Mouse (Mus musculus) embryonic facial prominence, embryonic 12.5 days (tissue): ENCODE measurements around the gene Slc16a10. TPM values are rescaled to one million over a fixed set of nuclear protein-coding genes. Genes with fewer than 3 reads are reported as not detected.

Experiments used
- ATAC-seq: fragments of 200-750 bp; cut with Nextera tagmentation; 2 replicates; pipeline ENCODE4 v1.8.0; 2017; ENCODE audit not compliant: insufficient number of reproducible peaks, insufficient read depth, low FRiP score, low TSS enrichment
- H3K27ac ChIP-seq: fragments of 300-500 bp; sonication (generic); 2 replicates; pipeline ENCODE4 v1.5.1; 2016; ENCODE audit warnings: mild to moderate bottlenecking
- H3K27me3 ChIP-seq: fragments of 300-500 bp; sonication (generic); 2 replicates; pipeline ENCODE4 v1.6.1; 2016; ENCODE audit warnings: mild to moderate bottlenecking, moderate library complexity
- H3K36me3 ChIP-seq: fragments of 300-500 bp; sonication (generic); 2 replicates; pipeline ENCODE4 v1.6.1; 2016; ENCODE audit warnings: mild to moderate bottlenecking
- H3K4me1 ChIP-seq: fragments of 300-500 bp; sonication (generic); 2 replicates; pipeline ENCODE4 v1.6.1; 2016
- H3K4me2 ChIP-seq: fragments of 300-500 bp; sonication (generic); replicated peaks from 2 replicates; pipeline ENCODE4 v1.6.1; 2016; ENCODE audit warnings: mild to moderate bottlenecking, moderate library complexity
- H3K4me3 ChIP-seq: fragments of 300-500 bp; sonication (generic); 2 replicates; pipeline ENCODE4 v1.5.1; 2016; ENCODE audit warnings: mild to moderate bottlenecking
- H3K9ac ChIP-seq: fragments of 300-500 bp; sonication (generic); 2 replicates; pipeline ENCODE4 v1.6.1; 2016; ENCODE audit warnings: mild to moderate bottlenecking, moderate library complexity
- H3K9me3 ChIP-seq: fragments of 300-500 bp; sonication (generic); 2 replicates; pipeline ENCODE4 v1.6.1; 2016; ENCODE audit warnings: mild to moderate bottlenecking, moderate library complexity
- WGBS: fragments of 180-500 bp; shearing (Covaris S2); methylation state at CpG from one replicate; pipeline ENCODE4 v1.1.7; 2016; 5-methylcytosine and 5-hydroxymethylcytosine counted together
- polyA plus RNA-seq: library from polyadenylated mRNA; unstranded; fragments of >200 nt; fragmentation: Nextera tagmentation; extraction: Ambion mirVana; gene quantifications from 2 replicates; pipeline ENCODE4 v1.2.1, GENCODE M21; 2016

Gene Slc16a10
- polyA plus RNA-seq, result 5.4 and 6.5 TPM in 2 replicates

DNA sequence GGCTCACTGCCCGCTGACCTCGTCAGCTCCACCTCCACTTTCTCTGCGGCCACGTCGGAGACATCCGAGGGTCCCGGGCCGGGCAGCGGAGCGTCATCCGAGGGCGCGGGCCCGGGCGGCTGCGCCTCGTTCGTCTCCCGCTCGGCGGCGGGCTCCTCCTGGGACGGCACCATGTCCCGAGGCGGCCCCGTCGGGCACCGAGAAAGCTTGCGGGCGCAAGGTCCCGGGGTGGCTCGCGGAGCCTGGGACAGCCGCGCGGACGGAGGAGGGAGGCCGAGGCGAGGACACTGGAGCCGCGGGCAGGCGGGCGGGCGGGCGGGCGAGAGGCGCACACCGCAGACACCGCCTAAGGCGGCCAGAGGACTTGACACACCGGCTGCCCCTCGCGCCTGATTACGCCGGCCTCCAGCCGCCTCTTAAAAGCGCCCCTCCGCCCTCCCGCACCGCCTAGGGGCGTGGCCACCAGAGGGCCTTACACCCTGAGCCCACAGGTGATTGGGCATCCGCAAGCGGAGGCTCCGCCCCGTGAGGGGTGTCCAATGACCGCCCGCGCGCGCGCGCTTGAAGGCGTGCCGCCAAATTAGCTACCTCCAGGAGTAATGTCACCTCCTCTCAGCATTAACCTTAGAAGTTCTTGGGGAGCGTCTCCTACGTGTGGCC lies at the start of gene Slc16a10:
Slc16a10 (minus strand) TSS at position 395 of the 660 bp plus-strand sequence.
- Histone ChIP-seq H3K4me2 (peak within 1 kb of the TSS; percentile 93), H3K4me3 (peak within 1 kb of the TSS; percentile 74), H3K27ac (0 out of 2 replicates have a peak within 1 kb of the TSS, but pooled peaks have one; percentile 30), H3K36me3 (no peaks in the 10 kb centered on the region), H3K4me1 (0 out of 2 replicates have a peak, but pooled peaks cover 7% of the 10 kb centered on the region), H3K9me3 (no peaks in the 10 kb centered on the region), H3K27me3 (0 out of 2 replicates have a peak, but pooled peaks cover 8% of the 10 kb centered on the region), H3K9ac (peak within 1 kb of the TSS; percentile 70)
- WGBS, result under 1% methylated on average over 73 of the region's 76 CpGs
- ATAC-seq, result peak; percentile 90

DNA sequence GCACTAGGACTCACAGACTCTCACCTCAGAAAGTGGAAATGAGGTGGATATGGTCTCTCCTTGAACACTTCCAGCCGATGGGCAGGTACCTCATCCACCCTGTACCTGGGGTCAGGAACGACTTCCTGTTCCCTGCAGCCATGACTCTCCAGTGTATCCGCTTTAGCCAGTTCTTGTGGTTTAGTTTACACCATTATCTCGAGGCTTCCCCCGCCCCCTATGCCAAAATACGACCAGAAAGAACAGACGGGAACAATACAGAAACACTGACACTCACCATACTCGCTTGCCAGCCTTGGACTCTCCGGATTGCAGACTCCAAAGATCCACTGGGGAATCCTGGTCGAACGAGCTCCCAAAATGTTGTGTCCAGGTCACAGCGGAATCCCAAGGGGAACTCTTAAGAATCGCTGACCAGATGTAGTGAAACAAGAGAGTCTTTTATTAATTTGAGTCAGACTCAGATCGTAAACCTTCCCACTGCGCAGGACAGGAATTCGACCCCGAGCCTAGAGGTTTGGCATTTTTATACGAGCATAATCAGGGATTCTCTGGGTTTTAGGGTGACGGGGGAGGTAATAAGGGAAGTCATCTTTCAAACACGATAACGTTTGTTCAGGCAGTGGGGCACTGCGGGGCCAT lies 49.4 kb upstream of the Slc16a10 start:
- H3K36me3 ChIP-seq, result no peaks in the 10 kb centered on the region
- peak overlapping the region; percentile 36 for H3K4me3 ChIP-seq
- peak overlapping the region; percentile 61 for H3K4me2 ChIP-seq
- WGBS, result 13% methylated on average over 22 of the region's 22 CpGs
- H3K27me3 ChIP-seq, result no peaks in the 10 kb centered on the region
- no peaks in the 10 kb centered on the region for H3K9me3 ChIP-seq
- H3K9ac ChIP-seq, result peak overlapping the region; percentile 43
- ATAC-seq, result no peak
- H3K27ac ChIP-seq, result no peak overlapping the region
- peaks cover 11% of the 10 kb centered on the region; the same call in 1 of the 2 replicates for H3K4me1 ChIP-seq

DNA sequence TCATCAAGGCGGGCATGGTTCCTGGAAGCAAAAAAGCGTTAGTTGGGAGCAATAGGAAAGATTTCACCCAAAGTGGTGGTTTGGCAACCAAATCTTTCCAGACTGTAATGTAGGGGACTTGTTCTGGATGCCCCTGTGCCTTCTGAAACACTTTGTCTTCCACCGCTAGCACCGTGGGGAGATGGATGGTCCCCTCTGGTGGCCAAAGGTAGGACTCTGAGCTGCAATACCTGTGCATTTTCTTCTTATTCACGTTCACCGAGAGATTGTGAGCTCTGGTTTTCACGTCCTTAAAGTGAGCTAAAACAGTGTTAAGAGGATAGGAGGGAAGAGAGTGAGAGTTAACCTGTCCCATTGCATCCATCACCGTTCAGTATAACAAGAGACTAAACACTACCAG lies 48.8 kb upstream of the Slc16a10 start:
- WGBS, result 78% methylated on average over 8 of the region's 8 CpGs
- H3K9ac ChIP-seq, result no peak overlapping the region
- peak overlapping the region; percentile 61 for H3K4me2 ChIP-seq
- ATAC-seq, result no peak
- H3K27me3 ChIP-seq, result no peaks in the 10 kb centered on the region
- H3K4me3 ChIP-seq, result no peak overlapping the region; the same call in 1 of the 2 replicates
- no peak overlapping the region for H3K27ac ChIP-seq
- H3K9me3 ChIP-seq, result no peaks in the 10 kb centered on the region
- no peaks in the 10 kb centered on the region for H3K36me3 ChIP-seq
- peaks cover 11% of the 10 kb centered on the region; the same call in 1 of the 2 replicates for H3K4me1 ChIP-seq

DNA sequence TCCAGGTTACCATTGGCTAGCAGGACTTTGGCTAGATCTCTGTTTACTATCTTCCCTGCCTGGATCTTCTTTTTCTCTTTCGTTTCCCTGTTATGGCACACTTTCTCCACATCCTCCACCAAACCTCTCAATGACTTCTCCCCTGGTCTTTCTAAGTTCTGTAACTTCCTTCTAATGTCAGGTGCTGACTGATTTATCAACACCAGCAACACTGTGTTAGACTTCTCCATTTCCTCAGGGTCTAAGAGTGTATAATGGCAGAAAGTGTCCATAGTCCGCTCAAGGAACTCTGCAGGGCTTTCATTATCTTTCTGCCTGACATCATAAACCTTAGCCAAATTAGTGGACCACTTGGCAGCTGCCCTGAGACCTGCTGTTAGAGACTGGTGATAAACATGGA lies 47.6 kb upstream of the Slc16a10 start:
- 89% methylated on average over 2 of the region's 2 CpGs for WGBS
- Histone ChIP-seq H3K4me1 (peaks cover 11% of the 10 kb centered on the region; the same call in 1 of the 2 replicates), H3K27ac (no peak overlapping the region), H3K4me3 (no peak overlapping the region), H3K36me3 (no peaks in the 10 kb centered on the region), H3K9me3 (no peaks in the 10 kb centered on the region), H3K4me2 (no peak overlapping the region), H3K27me3 (no peaks in the 10 kb centered on the region), H3K9ac (no peak overlapping the region)
- no peak for ATAC-seq

DNA sequence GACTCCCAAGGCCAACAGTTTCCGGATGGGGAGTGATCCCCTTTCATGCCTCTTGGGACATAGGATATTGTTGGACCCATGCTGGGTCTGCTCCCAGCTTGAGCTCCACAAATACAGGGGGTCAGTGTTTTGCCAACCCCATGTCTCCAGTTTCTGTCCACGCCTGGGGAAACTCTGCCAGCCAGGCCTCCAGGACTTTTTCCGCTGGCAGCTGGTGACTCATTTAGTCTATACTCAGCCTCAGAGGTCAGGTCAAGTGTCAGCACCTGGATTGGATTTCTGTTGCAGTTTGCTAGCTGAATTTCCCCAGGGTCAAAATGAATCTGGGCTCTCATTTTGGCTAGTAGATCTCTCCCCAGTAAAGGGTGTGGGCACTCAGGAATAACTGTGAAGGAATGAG lies 46.8 kb upstream of the Slc16a10 start:
- Histone ChIP-seq H3K9me3 (no peaks in the 10 kb centered on the region), H3K36me3 (no peaks in the 10 kb centered on the region), H3K27me3 (no peaks in the 10 kb centered on the region), H3K27ac (no peak overlapping the region), H3K4me1 (peaks cover 11% of the 10 kb centered on the region; the same call in 1 of the 2 replicates), H3K9ac (no peak overlapping the region), H3K4me2 (no peak overlapping the region), H3K4me3 (no peak overlapping the region)
- no peak for ATAC-seq
- 25% methylated on average over 3 of the region's 3 CpGs for WGBS

DNA sequence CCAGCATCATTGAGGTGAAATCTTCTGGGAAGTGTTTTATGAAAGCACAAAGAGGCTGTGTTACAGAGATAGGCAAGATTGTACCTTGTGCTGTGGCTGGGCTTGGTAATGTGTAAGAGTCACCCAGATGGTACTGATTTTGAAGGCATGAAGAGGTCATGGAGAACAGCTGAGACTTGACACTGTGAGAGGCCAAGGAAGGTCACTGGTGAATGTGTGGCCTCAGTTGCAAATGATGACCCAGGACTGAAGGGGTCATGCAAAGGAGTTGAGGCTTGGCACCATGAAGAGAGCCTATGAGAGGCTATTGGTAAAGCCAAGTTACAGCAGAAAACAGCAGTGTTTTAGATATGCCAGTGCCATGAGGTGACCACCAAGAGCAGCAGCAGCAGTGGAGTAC lies 43.9 kb upstream of the Slc16a10 start:
- Histone ChIP-seq H3K4me1 (no peaks in the 10 kb centered on the region), H3K4me3 (no peak overlapping the region), H3K4me2 (no peak overlapping the region), H3K36me3 (no peaks in the 10 kb centered on the region), H3K9ac (no peak overlapping the region), H3K27ac (no peak overlapping the region), H3K27me3 (no peaks in the 10 kb centered on the region), H3K9me3 (no peaks in the 10 kb centered on the region)
- ATAC-seq, result no peak

DNA sequence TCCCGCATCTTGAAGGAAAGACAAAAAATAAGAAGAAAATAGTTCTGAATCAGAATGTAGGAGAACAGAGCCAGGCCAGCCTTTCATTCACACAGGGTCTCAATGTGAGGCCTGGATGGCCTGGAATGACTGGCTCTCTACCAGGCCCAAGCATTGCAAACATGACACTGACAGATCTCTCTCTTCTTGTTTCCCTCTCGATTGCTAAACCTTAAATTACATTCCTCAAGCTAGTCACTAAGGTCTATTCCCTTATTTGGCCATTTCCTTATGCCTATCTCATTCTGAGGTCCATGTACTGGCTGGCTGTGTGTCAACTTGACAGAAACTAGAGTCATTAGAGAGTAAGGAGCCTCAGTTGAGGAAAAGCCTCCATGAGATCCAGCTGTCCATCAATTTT lies 38.0 kb upstream of the Slc16a10 start:
- no peak for ATAC-seq
- no peaks in the 10 kb centered on the region for H3K27me3 ChIP-seq
- H3K4me3 ChIP-seq, result no peak overlapping the region
- no peak overlapping the region for H3K4me2 ChIP-seq
- WGBS, result 81% methylated on average over 2 of the region's 2 CpGs
- no peak overlapping the region for H3K9ac ChIP-seq
- H3K36me3 ChIP-seq, result no peaks in the 10 kb centered on the region
- H3K27ac ChIP-seq, result no peak overlapping the region
- H3K9me3 ChIP-seq, result no peaks in the 10 kb centered on the region
- no peaks in the 10 kb centered on the region for H3K4me1 ChIP-seq

DNA sequence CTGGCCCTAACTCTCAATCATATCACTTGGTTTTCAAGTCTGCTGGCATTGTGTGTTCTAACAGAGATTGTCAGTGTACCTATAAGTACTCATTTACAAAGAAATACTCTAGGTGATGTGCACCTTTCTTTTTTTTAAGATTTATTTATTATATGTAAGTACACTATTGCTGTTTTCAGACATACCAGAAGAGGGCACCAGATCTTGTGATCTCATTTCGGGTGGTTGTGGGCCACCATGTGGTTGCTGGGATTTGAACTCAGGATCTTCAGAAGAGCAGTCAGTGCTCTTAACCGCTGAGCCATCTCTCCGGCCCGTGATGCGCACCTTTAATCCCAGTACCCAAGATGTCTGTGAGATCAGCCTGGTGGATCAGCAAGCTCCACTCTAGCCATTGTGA lies 37.1 kb upstream of the Slc16a10 start:
- no peak overlapping the region for H3K4me2 ChIP-seq
- H3K27me3 ChIP-seq, result no peaks in the 10 kb centered on the region
- H3K27ac ChIP-seq, result no peak overlapping the region
- no peaks in the 10 kb centered on the region for H3K4me1 ChIP-seq
- no peaks in the 10 kb centered on the region for H3K36me3 ChIP-seq
- H3K9ac ChIP-seq, result no peak overlapping the region
- 94% methylated on average over 5 of the region's 5 CpGs for WGBS
- no peak overlapping the region for H3K4me3 ChIP-seq
- H3K9me3 ChIP-seq, result no peaks in the 10 kb centered on the region
- no peak for ATAC-seq

DNA sequence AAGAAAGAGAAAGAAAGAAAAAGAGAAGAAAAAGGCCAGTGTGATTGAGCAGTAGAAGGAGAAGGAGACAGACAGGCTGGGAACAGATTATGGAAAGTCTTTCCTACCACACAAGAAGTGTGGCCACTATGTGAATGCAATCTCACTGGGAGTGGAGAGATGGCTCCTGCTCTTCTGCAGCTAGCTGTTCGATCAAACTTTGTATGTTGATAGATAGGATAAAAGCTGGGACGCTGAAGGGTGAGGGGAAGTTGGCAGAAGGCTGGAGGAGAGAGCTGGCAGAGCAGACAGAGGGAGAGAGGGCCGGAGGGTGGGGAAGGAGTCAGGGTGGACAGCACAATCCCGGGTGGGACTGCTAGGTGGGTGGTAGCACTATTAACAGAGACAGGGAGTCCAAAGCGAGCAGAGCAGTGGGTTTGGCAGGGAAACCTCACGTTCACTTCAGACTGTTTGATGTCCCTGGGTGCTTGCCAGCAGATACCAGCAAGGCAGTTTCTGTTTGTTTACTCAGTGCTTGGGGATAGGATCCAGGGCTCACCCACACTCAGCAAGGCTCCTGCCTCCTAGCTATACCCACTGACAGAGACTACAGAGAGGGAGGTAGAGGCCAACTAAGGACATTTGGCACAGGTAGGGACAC lies 35.4 kb upstream of the Slc16a10 start:
- H3K27me3 ChIP-seq, result no peaks in the 10 kb centered on the region
- ATAC-seq, result no peak
- H3K9ac ChIP-seq, result no peak overlapping the region
- WGBS, result 63% methylated on average over 6 of the region's 6 CpGs
- no peak overlapping the region for H3K4me3 ChIP-seq
- H3K9me3 ChIP-seq, result no peaks in the 10 kb centered on the region
- H3K4me2 ChIP-seq, result no peak overlapping the region
- no peaks in the 10 kb centered on the region for H3K4me1 ChIP-seq
- H3K27ac ChIP-seq, result no peak overlapping the region
- no peaks in the 10 kb centered on the region for H3K36me3 ChIP-seq

DNA sequence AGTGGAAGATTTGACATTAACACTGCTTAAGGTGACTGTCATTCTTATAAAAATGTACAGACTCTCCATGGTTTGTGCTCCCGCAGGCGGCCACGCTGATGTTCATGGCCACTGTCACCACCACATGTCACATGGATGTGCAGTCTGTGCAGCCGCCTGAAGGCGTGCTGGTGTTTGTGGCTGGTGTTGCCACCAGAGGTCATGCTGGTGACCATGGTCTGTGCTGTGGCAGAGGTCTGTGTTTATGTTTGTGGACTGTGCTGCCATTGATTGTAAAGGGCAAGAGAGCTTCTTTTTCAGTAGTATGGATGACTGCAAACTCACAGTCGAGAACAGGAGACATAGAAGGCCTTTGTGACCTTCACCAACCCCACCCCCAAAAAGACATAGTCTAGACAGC lies 30.1 kb upstream of the Slc16a10 start:
- Histone ChIP-seq H3K27me3 (no peaks in the 10 kb centered on the region), H3K4me2 (no peak overlapping the region), H3K9ac (no peak overlapping the region), H3K9me3 (no peaks in the 10 kb centered on the region), H3K4me3 (no peak overlapping the region), H3K4me1 (0 out of 2 replicates have a peak, but pooled peaks cover 8% of the 10 kb centered on the region), H3K36me3 (no peaks in the 10 kb centered on the region), H3K27ac (no peak overlapping the region)
- no peak for ATAC-seq
- 84% methylated on average over 6 of the region's 6 CpGs for WGBS

DNA sequence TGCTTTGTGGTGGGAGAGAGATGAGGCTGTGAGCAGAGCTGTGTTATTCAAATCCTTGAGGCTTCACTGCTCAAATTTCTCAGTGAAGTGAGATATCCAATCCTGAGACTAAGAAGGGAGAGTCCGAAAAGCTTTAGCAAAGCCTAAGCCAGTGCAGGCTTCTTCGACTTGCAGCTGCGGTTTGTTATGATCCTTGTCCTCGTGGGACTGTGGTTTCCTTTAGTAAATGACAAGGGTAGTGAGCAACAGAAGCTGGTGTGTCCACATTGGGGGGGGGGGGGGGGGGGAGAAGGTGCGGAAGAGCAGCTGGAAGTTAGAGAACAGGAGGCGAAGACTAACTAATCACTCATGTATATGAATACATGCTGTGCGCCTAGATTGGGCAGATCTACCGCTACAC lies 29.2 kb upstream of the Slc16a10 start:
- H3K9ac ChIP-seq, result no peak overlapping the region
- 0 out of 2 replicates have a peak overlapping the region, but pooled peaks have one; percentile 60 for H3K27ac ChIP-seq
- no peaks in the 10 kb centered on the region for H3K27me3 ChIP-seq
- WGBS, result 45% methylated on average over 8 of the region's 8 CpGs
- no peaks in the 10 kb centered on the region for H3K9me3 ChIP-seq
- H3K4me1 ChIP-seq, result 0 out of 2 replicates have a peak, but pooled peaks cover 8% of the 10 kb centered on the region
- H3K4me2 ChIP-seq, result no peak overlapping the region
- no peak overlapping the region for H3K4me3 ChIP-seq
- H3K36me3 ChIP-seq, result no peaks in the 10 kb centered on the region
- no peak for ATAC-seq

DNA sequence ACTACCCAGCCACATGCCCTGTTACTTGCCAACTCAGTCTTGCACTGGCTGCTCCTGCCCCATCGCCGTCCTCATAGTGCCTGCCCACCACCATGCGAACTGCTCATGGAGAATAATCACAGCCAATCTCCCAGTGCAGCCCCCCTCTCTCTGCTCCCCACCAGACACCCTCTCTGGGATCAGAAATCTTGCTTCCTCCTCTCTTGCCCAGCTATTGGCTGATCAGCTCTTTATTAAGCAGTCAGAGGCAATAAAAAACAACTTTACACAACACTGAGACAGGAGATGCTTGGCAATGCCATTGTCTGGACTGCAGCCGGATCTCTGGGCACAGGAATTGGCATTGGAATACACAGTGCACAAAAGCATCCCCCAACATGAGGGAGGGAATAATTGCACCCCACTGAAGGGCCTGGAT lies 28.1 kb upstream of the Slc16a10 start:
- Histone ChIP-seq H3K27me3 (no peaks in the 10 kb centered on the region), H3K4me2 (no peak overlapping the region), H3K4me1 (0 out of 2 replicates have a peak, but pooled peaks cover 8% of the 10 kb centered on the region), H3K9me3 (no peaks in the 10 kb centered on the region), H3K9ac (no peak overlapping the region), H3K36me3 (no peaks in the 10 kb centered on the region), H3K4me3 (no peak overlapping the region), H3K27ac (no peak overlapping the region)
- no peak for ATAC-seq
- WGBS, result 81% methylated on average over 4 of the region's 4 CpGs
